Mouse (Mus musculus) gastrocnemius, adult 8-10 months (tissue): ENCODE data around the gene Dscam. TPM values are rescaled to one million over a fixed set of nuclear protein-coding genes. Genes with fewer than 3 reads are reported as not detected.

Experiments
- DNase-seq, 2 experiments: peaks; one replicate each; pipeline ENCODE4 v3.0.0; 2022; ENCODE audit warnings: low spot score in 2 of 2
- total RNA-seq, 4 experiments: library from RNA; stranded (reverse); gene quantifications; 2 replicates each; pipeline ENCODE4 v1.2.4; 2022

The Dscam gene
- total RNA-seq, 4 experiments from 2014 or later, result 0.02 to 0.11 (median 0.04) TPM; not detected in 1

- no peak for DNase-seq
Measured at GRCm38 (mm10) chr16:97018304-97018703, 152.2 kb downstream of the Dscam start.

- DNase-seq, result no peak
Measured at GRCm38 (mm10) chr16:97017171-97017738, 153.3 kb downstream of the Dscam start.

GRCm38 (mm10) chr16:97016244-97016850 lies 154.2 kb downstream of the Dscam start:
- DNase-seq, result no peak

DNA sequence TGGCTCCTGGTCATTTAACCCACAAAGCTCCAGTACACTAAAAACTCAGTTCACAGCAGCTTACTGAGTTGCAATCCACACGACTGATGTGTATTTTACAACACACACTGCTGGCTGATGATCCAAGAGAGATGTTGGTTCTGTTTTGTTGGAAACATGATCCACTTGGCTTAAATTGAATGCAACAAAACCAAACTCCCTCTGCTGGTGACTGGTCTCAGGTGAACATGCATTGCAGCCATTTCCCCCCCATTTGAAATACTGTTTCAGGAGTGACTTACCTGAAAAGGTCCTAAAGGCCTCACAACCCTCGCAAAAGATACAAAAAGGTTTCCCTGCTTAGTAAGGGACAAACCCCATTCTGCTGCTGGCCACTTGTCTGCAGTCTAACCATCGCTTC lies 156.2 kb downstream of the Dscam start:
- no peak for DNase-seq

DNA sequence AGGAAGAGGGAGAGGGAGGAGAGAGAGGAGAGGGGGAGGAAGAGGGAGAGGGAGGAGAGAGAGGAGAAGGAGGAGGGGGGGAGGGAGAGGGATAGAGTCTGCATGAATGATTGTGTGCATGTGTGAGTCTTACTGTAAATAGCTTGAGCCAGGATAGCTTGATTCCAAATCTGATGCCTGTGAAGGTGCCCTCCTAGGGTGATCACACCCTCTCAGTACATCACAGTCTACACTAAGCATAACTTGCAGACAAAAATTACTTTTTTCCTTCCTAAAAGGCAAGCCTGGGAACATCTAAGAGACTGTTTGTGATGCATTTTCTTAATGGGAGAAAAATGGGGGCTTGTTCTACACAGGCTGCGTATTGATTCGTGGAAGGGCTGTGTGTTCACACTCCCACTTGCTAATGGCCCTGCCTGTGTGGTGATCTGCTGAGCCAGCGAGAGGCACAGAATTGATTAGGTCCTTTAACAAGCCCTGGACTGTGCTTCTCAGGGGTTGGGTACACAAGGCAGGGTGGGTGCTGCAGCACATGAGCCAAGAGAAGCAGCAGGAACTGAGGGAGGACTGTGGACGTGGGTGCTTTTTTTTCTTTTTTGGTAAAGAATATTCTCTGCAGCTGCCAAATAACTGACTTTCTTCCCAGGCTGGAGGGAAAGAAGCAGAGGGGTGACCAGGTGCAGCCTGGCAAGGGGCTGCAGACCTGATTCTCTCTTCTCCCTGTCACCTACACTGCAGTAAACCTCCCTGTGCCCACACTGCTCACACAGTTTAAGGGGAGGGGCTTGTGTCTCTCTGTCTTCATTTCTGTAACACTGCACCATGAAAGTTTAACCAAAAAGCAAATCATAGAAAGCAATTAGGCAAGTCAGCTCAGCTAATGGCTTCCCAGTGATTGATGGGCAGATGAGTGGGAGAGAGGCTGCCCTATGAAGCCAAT lies 161.2 kb downstream of the Dscam start:
- no peak for DNase-seq

DNA sequence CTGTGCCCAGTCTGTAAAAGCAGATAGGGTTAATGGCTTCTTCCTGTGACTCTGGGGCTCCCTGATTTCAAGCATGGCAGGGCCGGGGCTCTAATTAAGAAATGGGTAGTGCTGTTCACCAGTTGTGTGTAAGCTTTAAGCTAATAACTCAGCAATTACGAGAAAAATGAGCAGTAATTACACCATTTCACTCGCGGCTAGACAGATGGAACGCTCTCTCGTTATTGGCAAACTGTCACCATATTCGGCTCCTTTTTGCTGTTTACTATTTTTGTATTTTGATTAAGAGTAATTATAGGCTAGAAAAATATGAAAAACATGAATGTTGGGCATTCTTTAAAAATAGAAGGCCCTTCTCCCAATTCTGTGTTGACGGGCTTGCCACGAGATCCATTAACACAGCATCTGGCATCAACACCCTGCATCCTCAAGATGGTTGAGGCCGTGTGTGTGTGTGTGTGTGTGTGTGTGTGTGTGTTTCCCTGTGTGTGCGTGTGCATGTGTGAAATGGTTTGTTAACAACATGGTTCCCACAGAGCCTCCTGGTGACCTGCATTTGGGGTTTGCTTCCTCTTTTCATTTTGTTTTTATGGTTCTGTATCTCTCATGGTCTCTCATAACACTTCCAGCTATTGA lies 162.5 kb downstream of the Dscam start:
- DNase-seq, result no peak

DNA sequence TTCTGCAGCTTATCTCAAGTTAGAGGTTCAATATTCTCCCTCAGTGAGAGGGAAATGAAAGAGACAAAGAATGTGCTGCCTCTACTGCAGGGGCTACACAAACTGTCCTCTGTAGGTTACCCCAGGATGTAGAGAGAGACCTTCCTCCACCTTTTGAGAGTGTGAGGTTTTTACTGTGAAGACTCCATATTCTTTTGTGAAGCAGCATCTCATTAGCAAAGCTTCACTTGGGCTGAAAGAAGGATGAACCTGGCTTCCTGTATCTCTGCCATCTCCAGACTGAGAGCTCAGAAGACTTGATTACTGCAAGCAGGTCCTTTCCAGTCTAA lies 163.7 kb downstream of the Dscam start:
- no peak for DNase-seq

DNA sequence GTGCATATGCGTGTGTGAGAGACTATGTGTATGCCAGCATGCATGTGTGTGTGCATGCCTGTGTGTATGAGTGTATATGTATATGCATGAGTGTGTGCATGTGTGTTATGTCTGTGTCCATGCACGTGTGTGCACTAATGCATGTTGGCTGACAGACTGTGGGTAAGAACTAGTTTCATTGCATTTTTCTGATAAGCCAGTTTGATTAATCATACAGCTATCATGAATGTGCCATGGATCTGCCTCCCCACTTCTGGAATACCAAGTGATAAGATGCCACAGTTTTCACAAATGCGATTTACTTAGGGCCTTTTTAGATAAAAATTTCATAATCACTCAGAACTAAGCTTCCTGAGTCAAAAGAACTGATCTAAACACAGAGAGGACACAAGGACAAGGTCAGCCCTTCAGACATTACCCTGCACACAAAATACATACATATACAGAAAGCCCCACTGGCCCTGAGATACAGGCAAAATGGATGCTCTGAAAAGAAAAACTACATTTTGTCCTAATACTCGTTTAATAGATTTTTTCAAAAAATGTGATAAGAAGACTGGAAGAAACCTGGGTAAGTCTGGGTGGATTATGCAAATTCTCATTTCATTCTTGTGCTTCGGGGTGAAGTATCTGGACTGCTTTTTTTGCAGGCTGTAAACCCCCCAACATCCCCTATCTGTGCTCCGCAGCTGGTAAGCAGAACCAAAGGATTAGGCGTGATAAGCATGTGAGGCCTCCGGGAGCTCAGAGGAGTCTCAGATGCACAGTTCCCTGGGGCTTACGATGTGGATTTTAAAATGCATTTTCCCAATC lies 164.3 kb downstream of the Dscam start:
- DNase-seq, result no peak

DNA sequence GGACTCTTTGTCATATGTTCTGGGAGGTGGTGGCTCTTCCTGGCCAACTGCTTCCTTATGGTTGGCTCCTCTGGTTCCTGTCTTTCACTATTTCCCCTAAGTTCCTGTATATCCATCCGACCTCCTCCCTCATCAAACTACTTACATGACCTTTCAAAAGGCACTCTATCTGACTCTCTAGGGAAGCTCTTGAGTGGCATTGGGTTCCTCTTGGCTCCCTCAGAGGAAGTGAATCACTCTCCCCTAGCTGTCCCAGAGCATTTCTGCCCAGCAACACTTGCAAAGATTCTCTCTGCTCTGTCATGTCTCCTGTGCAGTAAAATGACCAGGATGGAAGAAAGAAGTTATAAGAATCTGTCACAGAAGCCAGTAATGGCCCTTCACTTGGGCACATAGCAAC lies 166.6 kb downstream of the Dscam start:
- DNase-seq, result no peak

DNA sequence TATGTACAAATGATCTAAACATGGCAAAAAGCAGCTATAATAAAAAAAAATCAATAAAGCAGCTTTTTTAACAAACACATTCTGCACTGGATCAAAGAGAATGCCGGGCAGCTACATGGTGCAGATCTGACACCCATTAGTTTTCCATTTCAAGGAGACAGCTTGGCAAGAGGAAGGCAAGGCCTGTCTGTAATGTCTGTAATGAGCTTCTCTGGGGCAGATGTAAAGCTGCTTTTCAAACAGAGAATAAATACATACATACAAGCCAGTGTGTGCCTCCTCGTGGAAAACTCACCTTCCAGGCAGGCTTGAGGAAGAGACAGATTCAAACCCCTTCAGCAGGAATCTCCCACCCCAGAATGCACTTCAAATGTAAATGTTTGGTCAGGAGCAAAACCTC lies 167.7 kb downstream of the Dscam start:
- no peak for DNase-seq

DNA sequence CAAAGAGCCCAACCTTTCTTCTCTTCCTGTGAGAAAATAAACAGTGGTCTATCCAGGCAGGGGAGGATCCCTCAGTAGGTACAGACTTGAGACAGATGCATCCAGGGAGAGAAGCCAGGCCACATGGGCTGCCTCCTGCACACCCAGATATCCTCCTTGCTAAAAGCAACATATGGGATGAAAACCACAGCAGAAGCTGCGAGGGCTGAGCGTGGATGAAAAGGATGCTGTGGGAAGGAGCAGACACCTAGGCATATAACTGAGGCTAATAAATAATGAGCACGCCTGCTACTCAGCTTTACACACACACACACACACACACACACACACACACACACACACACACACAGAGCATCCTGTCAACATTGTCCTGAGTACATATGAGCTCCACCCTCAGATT lies 168.4 kb downstream of the Dscam start:
- no peak for DNase-seq

- peak in 1 of 2 experiments; percentile 11 for DNase-seq
Measured at GRCm38 (mm10) chr16:96996854-96997253, 173.7 kb downstream of the Dscam start.

DNA sequence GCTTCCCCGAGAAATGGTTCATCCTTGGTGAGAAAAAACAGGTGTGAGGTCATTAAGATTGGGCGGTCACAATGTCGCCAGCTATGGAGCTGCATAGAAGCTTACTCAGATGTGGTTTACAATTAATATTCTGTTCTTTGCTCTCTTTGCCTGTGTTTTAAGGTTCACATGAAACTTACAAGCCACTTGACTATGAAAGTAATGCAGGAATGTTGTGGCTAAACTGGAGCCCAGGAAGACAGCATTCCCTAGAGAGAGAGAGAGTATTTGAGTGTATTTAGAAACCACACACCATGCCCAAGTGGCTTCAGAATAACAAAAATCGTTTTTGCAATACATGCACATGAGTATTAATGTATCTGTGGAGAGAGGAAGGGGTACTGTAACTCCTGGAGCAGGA lies 174.7 kb downstream of the Dscam start:
- no peak for DNase-seq

- no peak for DNase-seq
Measured at GRCm38 (mm10) chr16:96987396-96987795, 183.2 kb downstream of the Dscam start.

- DNase-seq, result no peak
Measured at GRCm38 (mm10) chr16:96973300-96973699, 197.3 kb downstream of the Dscam start.

- DNase-seq, result no peak
Measured at GRCm38 (mm10) chr16:96971768-96972167, 198.8 kb downstream of the Dscam start.

DNA sequence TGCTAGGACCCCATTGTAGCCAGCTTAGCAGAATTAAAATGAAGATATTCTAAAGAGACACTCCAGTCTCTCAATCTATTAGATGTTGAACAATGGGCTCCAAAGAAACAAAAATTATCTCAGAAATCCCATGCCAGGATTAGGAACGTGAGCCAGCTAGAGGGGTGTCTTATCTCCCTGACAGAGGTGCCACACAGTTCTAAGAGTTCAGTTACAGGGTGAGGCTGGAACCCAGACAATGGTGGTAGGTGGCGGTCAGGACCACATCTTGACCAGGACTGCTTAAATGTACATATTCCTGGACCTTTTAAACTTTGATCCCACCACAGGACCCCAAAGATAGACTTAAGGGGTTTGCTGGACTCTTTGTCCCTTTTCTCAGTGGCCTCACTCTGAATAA lies 200.1 kb downstream of the Dscam start:
- DNase-seq, result no peak

DNA sequence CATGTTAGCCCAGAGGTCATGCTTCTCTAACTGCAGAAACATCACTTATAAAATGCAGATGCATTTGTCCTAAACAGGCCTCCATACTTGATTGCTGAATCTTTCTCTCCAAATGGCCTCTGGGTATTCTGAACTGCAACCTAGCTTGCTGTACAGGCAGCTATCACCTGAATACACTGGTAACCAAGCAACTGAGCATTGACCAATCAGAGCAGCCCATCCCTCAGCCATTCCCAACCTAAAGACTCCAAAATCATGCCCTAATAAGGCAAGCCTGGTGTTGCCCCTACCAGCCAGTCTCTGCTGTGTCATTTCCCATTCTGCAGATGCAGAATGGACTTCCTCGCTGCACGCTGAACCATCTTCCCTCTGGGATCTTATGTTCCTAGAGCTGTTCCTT lies 200.9 kb downstream of the Dscam start:
- DNase-seq, result no peak

GRCm38 (mm10) chr16:96968885-96969480 lies 201.6 kb downstream of the Dscam start:
- DNase-seq, result no peak

- no peak for DNase-seq
Measured at GRCm38 (mm10) chr16:96959695-96960094, 210.9 kb downstream of the Dscam start.
